Mouse (Mus musculus): ENCODE measurements around the gene Mrpl4.
"Not testable (repeated sequence)": the region's sequence is repeated elsewhere in the genome, so short reads cannot be mapped to it uniquely, and the experiment has no call there.

The Mrpl4 gene

GRCm38 (mm10) chr9:21036666-21037065 lies 34.1 kb downstream of the Mrpl4 start:
- no peak for DNase-seq (ENCODE audit: extremely low read depth, low read depth, low spot score)

- DNase-seq (ENCODE audit: extremely low read depth, low read depth, low spot score), result no peak
Observed at GRCm38 (mm10) chr9:21037481-21037891, 34.9 kb downstream of the Mrpl4 start.

- no peak for DNase-seq (ENCODE audit: extremely low read depth, low read depth, low spot score)
Observed at GRCm38 (mm10) chr9:21039779-21040178, 37.2 kb downstream of the Mrpl4 start.

GRCm38 (mm10) chr9:21041308-21041707 lies 38.8 kb downstream of the Mrpl4 start:
- DNase-seq (ENCODE audit: extremely low read depth, low read depth, low spot score), result no peak

- DNase-seq (ENCODE audit: extremely low read depth, low read depth, low spot score), result no peak
Observed at GRCm38 (mm10) chr9:21043563-21043962, 41.0 kb downstream of the Mrpl4 start.

DNA sequence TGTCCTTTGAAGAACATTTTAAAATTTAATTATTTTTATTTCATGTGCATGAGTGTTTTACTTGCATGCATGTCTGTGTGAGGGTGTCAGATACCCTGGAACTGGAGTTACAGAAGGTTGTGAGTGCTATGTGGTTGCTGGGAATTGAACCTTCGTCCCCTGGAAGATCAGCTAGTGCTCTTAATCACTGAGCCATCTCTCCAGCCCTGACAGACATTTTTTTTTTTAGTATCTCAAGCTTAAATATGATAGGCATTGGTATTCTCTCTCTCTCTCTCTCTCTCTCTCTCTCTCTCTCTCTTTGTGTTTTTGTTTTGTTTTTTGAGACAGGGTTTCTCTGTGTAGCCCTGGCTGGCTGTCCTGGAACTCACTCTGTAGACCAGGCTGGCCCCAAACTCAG lies 42.2 kb downstream of the Mrpl4 start:
- DNase-seq (ENCODE audit: extremely low read depth, low read depth, low spot score), result not testable (repeated sequence)

GRCm38 (mm10) chr9:21045235-21045634 lies 42.7 kb downstream of the Mrpl4 start:
- no peak for DNase-seq (ENCODE audit: extremely low read depth, low read depth, low spot score)

DNA sequence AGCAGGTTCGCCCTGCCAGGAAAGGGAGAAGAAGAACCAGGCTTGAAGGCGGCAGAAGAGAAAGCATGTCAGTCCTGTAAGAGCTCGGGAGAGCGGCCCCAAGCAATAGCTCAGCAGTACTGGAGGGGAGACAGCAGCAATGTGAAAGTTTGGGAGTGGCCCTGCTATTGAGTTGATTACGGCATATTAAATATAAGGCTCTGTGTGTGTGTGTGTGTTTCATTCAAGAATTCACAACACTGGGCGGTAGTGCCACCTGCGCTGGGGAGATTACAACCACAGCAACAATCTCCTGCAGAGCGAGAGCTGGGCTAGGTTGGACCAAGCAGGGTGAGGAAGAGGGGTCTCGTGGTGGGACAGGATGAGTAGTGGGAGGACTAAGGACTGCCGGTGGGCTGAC lies 49.0 kb downstream of the Mrpl4 start:
- DNase-seq (ENCODE audit: extremely low read depth, low read depth, low spot score), result no peak
